In genomic region chr3:87949266-87949954, GRCm38 (mm10) we compare ENCODE assay signal across 10 mouse cellular contexts. TPM values are rescaled to one million over a fixed set of nuclear protein-coding genes. Genes with fewer than 3 reads are reported as not detected.
DNase-seq lines count a peak whose midpoint lies in the region; ATAC-seq and TF ChIP-seq lines count a peak whose summit lies in the region.
"Had no signal": no experiment of that assay in that cellular context is flagged by ENCODE, and none has a peak within 500 bp of the region (broad histone marks: within the 10 kb centered on the region; RNA-seq: fewer than 3 reads in every experiment).

No protein-coding gene starts in this region.

- H3K4me1 ChIP-seq in liver, embryonic 11.5 days (replicated peaks; ENCODE audit: control insufficient read depth, insufficient read depth, low read length), result peaks cover 45% of the 10 kb centered on the region
- H3K4me1 ChIP-seq in liver, postnatal 0 days (ENCODE audit: insufficient read depth), result peaks cover 11% of the 10 kb centered on the region
- peaks cover 76% of the 10 kb centered on the region for H3K4me1 ChIP-seq in forebrain, embryonic 13.5 days
- H3K4me1 ChIP-seq in limb, embryonic 15.5 days, result peaks cover 78% of the 10 kb centered on the region
- H3K4me1 ChIP-seq in stomach, embryonic 15.5 days, result peaks cover 50% of the 10 kb centered on the region

- 13% methylated on average over 16 of the region's 16 CpGs for WGBS in liver, embryonic 11.5 days
- 17% methylated on average over 16 of the region's 16 CpGs for WGBS in liver, postnatal 0 days (ENCODE audit: insufficient replicate concordance)
- WGBS in forebrain, embryonic 13.5 days, result 6% methylated on average over 16 of the region's 16 CpGs
- 2% methylated on average over 16 of the region's 16 CpGs for WGBS in limb, embryonic 15.5 days
- 21% methylated on average over 16 of the region's 16 CpGs for WGBS in stomach, embryonic 15.5 days

- no peaks in the 10 kb centered on the region for H3K36me3 ChIP-seq in liver, embryonic 11.5 days (ENCODE audit: control insufficient read depth, insufficient read depth, low read length)
- no peaks in the 10 kb centered on the region for H3K36me3 ChIP-seq in liver, postnatal 0 days (replicated peaks; ENCODE audit: insufficient read depth, low read length)
- H3K36me3 ChIP-seq in forebrain, embryonic 13.5 days (ENCODE audit: poor library complexity, severe bottlenecking), result no peaks in the 10 kb centered on the region
- peaks cover 11% of the 10 kb centered on the region for H3K36me3 ChIP-seq in limb, embryonic 15.5 days
- H3K36me3 ChIP-seq in stomach, embryonic 15.5 days, result no peaks in the 10 kb centered on the region

- H3K27ac ChIP-seq in liver, embryonic 11.5 days (ENCODE audit: low read depth, low read length), result no peak overlapping the region
- H3K27ac ChIP-seq in liver, postnatal 0 days (ENCODE audit: low read depth), result no peak overlapping the region
- H3K27ac ChIP-seq in forebrain, embryonic 13.5 days, result peak overlapping the region; percentile 51; the same call in 1 of the 2 replicates
- peak overlapping the region; percentile 90 for H3K27ac ChIP-seq in limb, embryonic 15.5 days
- no peak overlapping the region for H3K27ac ChIP-seq in stomach, embryonic 15.5 days
- H3K27ac ChIP-seq: macrophage had no signal

- peaks cover 95% of the 10 kb centered on the region for H3K27me3 ChIP-seq in liver, embryonic 11.5 days (replicated peaks; ENCODE audit: control insufficient read depth, insufficient read depth, low read length)
- H3K27me3 ChIP-seq in liver, postnatal 0 days (ENCODE audit: insufficient read depth, low read length), result peaks cover 80% of the 10 kb centered on the region
- H3K27me3 ChIP-seq in forebrain, embryonic 13.5 days, result 0 out of 2 replicates have a peak, but pooled peaks cover 4% of the 10 kb centered on the region
- no peaks in the 10 kb centered on the region for H3K27me3 ChIP-seq in limb, embryonic 15.5 days
- peaks cover 23% of the 10 kb centered on the region for H3K27me3 ChIP-seq in stomach, embryonic 15.5 days (replicated peaks)

- DNase-seq in liver, embryonic 11.5 days (ENCODE audit: low spot score), result no peak
- no peak for DNase-seq in liver, postnatal 0 days
- DNase-seq in layer of hippocampus, postnatal 25 days (ENCODE audit: extremely low spot score in 1 of 2, low spot score in 1 of 2), result no peak
- no peak for DNase-seq in left cerebral cortex, adult 11 months (ENCODE audit: low spot score)
- DNase-seq in spleen, postnatal 10 days (ENCODE audit: low spot score in 2 of 2), result no peak

- no peak overlapping the region for H3K9ac ChIP-seq in liver, embryonic 11.5 days (ENCODE audit: low read depth, low read length)
- no peak overlapping the region for H3K9ac ChIP-seq in liver, postnatal 0 days (replicated peaks)
- peak overlapping the region; percentile 61 for H3K9ac ChIP-seq in forebrain, embryonic 13.5 days
- H3K9ac ChIP-seq in limb, embryonic 15.5 days, result peak overlapping the region; percentile 51
- H3K9ac ChIP-seq in stomach, embryonic 15.5 days, result no peak overlapping the region

- peak overlapping the region; percentile 63 for H3K4me2 ChIP-seq in liver, embryonic 11.5 days
- no peak overlapping the region for H3K4me2 ChIP-seq in liver, postnatal 0 days (ENCODE audit: low read depth, low read length)
- peak overlapping the region; percentile 69 for H3K4me2 ChIP-seq in forebrain, embryonic 13.5 days
- H3K4me2 ChIP-seq in limb, embryonic 15.5 days, result peak overlapping the region; percentile 68
- H3K4me2 ChIP-seq in stomach, embryonic 15.5 days, result peak overlapping the region; percentile 63

- no peak for ATAC-seq in liver, embryonic 11.5 days (replicated peaks; ENCODE audit: low FRiP score)
- no peak for ATAC-seq in liver, postnatal 0 days
- no peak for ATAC-seq in forebrain, embryonic 13.5 days
- ATAC-seq in limb, embryonic 15.5 days (ENCODE audit: insufficient number of reproducible peaks, low FRiP score, low TSS enrichment, low read depth), result no peak
- no peak for ATAC-seq in stomach, embryonic 15.5 days (ENCODE audit: insufficient read depth, low FRiP score, low read depth)

- TF ChIP-seq EP300 in liver, postnatal 0 days (IDR thresholded peaks at IDR 0.05; ENCODE audit: low read depth), result no peak

- H3K4me3 ChIP-seq in liver, embryonic 11.5 days (ENCODE audit: low read depth, low read length), result peak overlapping the region; percentile 26
- H3K4me3 ChIP-seq in liver, postnatal 0 days (ENCODE audit: low read depth, low read length), result no peak overlapping the region
- peak overlapping the region; percentile 36 for H3K4me3 ChIP-seq in forebrain, embryonic 13.5 days
- peak overlapping the region; percentile 51 for H3K4me3 ChIP-seq in limb, embryonic 15.5 days
- H3K4me3 ChIP-seq in stomach, embryonic 15.5 days (replicated peaks), result peak overlapping the region; percentile 29

- H3K9me3 ChIP-seq in liver, embryonic 11.5 days (ENCODE audit: control insufficient read depth, low read length), result no peaks in the 10 kb centered on the region; the same call in 1 of the 2 replicates
- no peaks in the 10 kb centered on the region for H3K9me3 ChIP-seq in liver, postnatal 0 days (ENCODE audit: low read length)
- no peaks in the 10 kb centered on the region for H3K9me3 ChIP-seq in forebrain, embryonic 13.5 days (replicated peaks)
- H3K9me3 ChIP-seq in limb, embryonic 15.5 days, result no peaks in the 10 kb centered on the region
- no peaks in the 10 kb centered on the region for H3K9me3 ChIP-seq in stomach, embryonic 15.5 days

- TF ChIP-seq CTCF in liver, postnatal 0 days (IDR thresholded peaks at IDR 0.05; ENCODE audit: low read depth), result no peak

RNA-seq across cellular contexts. Expression of gene Crabp2, which starts 0.9 kb away (rescaled TPM):
- 24.9 and 29.9 TPM in 2 replicates for polyA plus RNA-seq in liver, embryonic 11.5 days (2014; fragmentation: Nextera tagmentation; extraction: Ambion mirVana)
- polyA plus RNA-seq in liver, postnatal 0 days (2015; fragmentation: Nextera tagmentation; extraction: Ambion mirVana), result not detected in 2 replicates
- polyA plus RNA-seq in forebrain, embryonic 13.5 days (2015; fragmentation: Nextera tagmentation; extraction: Ambion mirVana), result 67.1 and 89.5 TPM in 2 replicates
- 249 and 274 TPM in 2 replicates for polyA plus RNA-seq in limb, embryonic 15.5 days (2015; fragmentation: Nextera tagmentation; extraction: Ambion mirVana)
- polyA plus RNA-seq in stomach, embryonic 15.5 days (2015; fragmentation: Nextera tagmentation; extraction: Ambion mirVana), result 17.2 and 20.0 TPM in 2 replicates
- total RNA-seq in layer of hippocampus, postnatal 25 days (2021), result 1 to 10 TPM; 2.2 to 2.3 TPM
- polyA plus RNA-seq: macrophage had no signal

RNA-seq across cellular contexts. Expression of gene Rrnad1, which starts 18.9 kb away (rescaled TPM):
- 17.5 and 18.8 TPM in 2 replicates for polyA plus RNA-seq in liver, embryonic 11.5 days (2014; fragmentation: Nextera tagmentation; extraction: Ambion mirVana)
- 4.3 TPM in 2 replicates for polyA plus RNA-seq in liver, postnatal 0 days (2015; fragmentation: Nextera tagmentation; extraction: Ambion mirVana)
- 20.7 and 22.7 TPM in 2 replicates for polyA plus RNA-seq in forebrain, embryonic 13.5 days (2015; fragmentation: Nextera tagmentation; extraction: Ambion mirVana)
- polyA plus RNA-seq in limb, embryonic 15.5 days (2015; fragmentation: Nextera tagmentation; extraction: Ambion mirVana), result 18.4 and 18.5 TPM in 2 replicates
- polyA plus RNA-seq in stomach, embryonic 15.5 days (2015; fragmentation: Nextera tagmentation; extraction: Ambion mirVana), result 16.2 and 17.6 TPM in 2 replicates
- total RNA-seq in layer of hippocampus, postnatal 25 days (2021), result 10 to 100 TPM; 17.9 to 22.5 TPM

RNA-seq across cellular contexts. Expression of gene Isg20l2, which starts 19.3 kb away (rescaled TPM):
- 66.9 and 68.1 TPM in 2 replicates for polyA plus RNA-seq in liver, embryonic 11.5 days (2014; fragmentation: Nextera tagmentation; extraction: Ambion mirVana)
- 12.3 and 13.2 TPM in 2 replicates for polyA plus RNA-seq in liver, postnatal 0 days (2015; fragmentation: Nextera tagmentation; extraction: Ambion mirVana)
- 61.8 and 63.0 TPM in 2 replicates for polyA plus RNA-seq in forebrain, embryonic 13.5 days (2015; fragmentation: Nextera tagmentation; extraction: Ambion mirVana)
- 48.5 and 56.0 TPM in 2 replicates for polyA plus RNA-seq in limb, embryonic 15.5 days (2015; fragmentation: Nextera tagmentation; extraction: Ambion mirVana)
- polyA plus RNA-seq in stomach, embryonic 15.5 days (2015; fragmentation: Nextera tagmentation; extraction: Ambion mirVana), result 45.8 and 48.1 TPM in 2 replicates
- total RNA-seq in layer of hippocampus, postnatal 25 days (2021), result 10 to 100 TPM; 14.7 to 17.1 TPM

RNA-seq across cellular contexts. Expression of gene Nes, which starts 21.5 kb away (rescaled TPM):
- 4.9 and 5.8 TPM in 2 replicates for polyA plus RNA-seq in liver, embryonic 11.5 days (2014; fragmentation: Nextera tagmentation; extraction: Ambion mirVana)
- 0.83 and 0.95 TPM in 2 replicates for polyA plus RNA-seq in liver, postnatal 0 days (2015; fragmentation: Nextera tagmentation; extraction: Ambion mirVana)
- 76.3 and 79.9 TPM in 2 replicates for polyA plus RNA-seq in forebrain, embryonic 13.5 days (2015; fragmentation: Nextera tagmentation; extraction: Ambion mirVana)
- 26.6 and 37.2 TPM in 2 replicates for polyA plus RNA-seq in limb, embryonic 15.5 days (2015; fragmentation: Nextera tagmentation; extraction: Ambion mirVana)
- polyA plus RNA-seq in stomach, embryonic 15.5 days (2015; fragmentation: Nextera tagmentation; extraction: Ambion mirVana), result 18.6 and 19.1 TPM in 2 replicates
- total RNA-seq in layer of hippocampus, postnatal 25 days (2021), result 1 to 10 TPM; 4.6 to 5.5 TPM
- total RNA-seq: MEL had no signal

RNA-seq across cellular contexts. Expression of gene Mrpl24, which starts 30.1 kb away (rescaled TPM):
- polyA plus RNA-seq in liver, embryonic 11.5 days (2014; fragmentation: Nextera tagmentation; extraction: Ambion mirVana), result 95.7 and 97.5 TPM in 2 replicates
- polyA plus RNA-seq in liver, postnatal 0 days (2015; fragmentation: Nextera tagmentation; extraction: Ambion mirVana), result 50.3 and 54.1 TPM in 2 replicates
- 70.2 and 77.2 TPM in 2 replicates for polyA plus RNA-seq in forebrain, embryonic 13.5 days (2015; fragmentation: Nextera tagmentation; extraction: Ambion mirVana)
- 62.9 and 64.3 TPM in 2 replicates for polyA plus RNA-seq in limb, embryonic 15.5 days (2015; fragmentation: Nextera tagmentation; extraction: Ambion mirVana)
- 76.4 and 78.2 TPM in 2 replicates for polyA plus RNA-seq in stomach, embryonic 15.5 days (2015; fragmentation: Nextera tagmentation; extraction: Ambion mirVana)
- total RNA-seq in layer of hippocampus, postnatal 25 days (2021), result 10 to 100 TPM; 52.8 to 54.1 TPM

Comparison
In these comparisons a context has a peak if more than half of its experiments do, and no peak if none do; other contexts are left out.
1. RNA of gene Crabp2, which starts 0.9 kb away (polyA plus RNA-seq): 249 to 274 TPM in limb, embryonic 15.5 days, 67.1 to 89.5 TPM in forebrain, embryonic 13.5 days, 24.9 to 29.9 TPM in liver, embryonic 11.5 days and 17.2 to 20.0 TPM in stomach, embryonic 15.5 days; not detected in liver, postnatal 0 days; every median in the first group is over 10 times any median in the second.
2. H3K27ac ChIP-seq: peak in forebrain, embryonic 13.5 days (single experiment) and limb, embryonic 15.5 days (single experiment); none in liver, embryonic 11.5 days (single experiment), liver, postnatal 0 days (single experiment) and stomach, embryonic 15.5 days (single experiment).
3. H3K9ac ChIP-seq: peak in forebrain, embryonic 13.5 days (single experiment) and limb, embryonic 15.5 days (single experiment); none in liver, embryonic 11.5 days (single experiment), liver, postnatal 0 days (single experiment) and stomach, embryonic 15.5 days (single experiment).